Mouse (Mus musculus): ENCODE measurements at regions not wholly inside any gene's neighbourhood (a gene's known extent, or its start where the extent isn't known, plus 50 kb on each side); places are given as distances from the start of the nearest gene placed in this dataset.
"Not testable (repeated sequence)": the region's sequence is repeated elsewhere in the genome, so short reads cannot be mapped to it uniquely, and the experiment has no call there.

GRCm38 (mm10) chr1:23314863-23315262 lies 82.7 kb downstream of the Ogfrl1 start:
- TF ChIP-seq POLR2A (IDR thresholded peaks at IDR 0.05; ENCODE audit: low read depth, low read length); CTCF (conservative IDR thresholded peaks at IDR 0.05; ENCODE audit: insufficient read depth, insufficient read length, low read depth, low read length): not testable (repeated sequence)

Data from kidney, adult 2 months (tissue).